11 mouse cellular contexts compared by ENCODE assay signal in genomic region chr9:123941316-123941715, GRCm38 (mm10). TPM values are rescaled to one million over a fixed set of nuclear protein-coding genes. Genes with fewer than 3 reads are reported as not detected.
A peak's percentile ranks its signal among the peaks of the same experiment; 100 is the strongest.
DNase-seq lines count a peak whose midpoint lies in the region; ATAC-seq lines count a peak whose summit lies in the region.
"Had no signal": no experiment of that assay in that cellular context is flagged by ENCODE, and none has a peak within 500 bp of the region (broad histone marks: within the 10 kb centered on the region; RNA-seq: fewer than 3 reads in every experiment).

No protein-coding gene starts in this region.

- no peak overlapping the region for H3K27ac ChIP-seq in kidney, embryonic 14.5 days (ENCODE audit: low read depth, low read length)
- H3K27ac ChIP-seq in liver, embryonic 15.5 days (replicated peaks): peak overlapping the region; percentile 63
- H3K27ac ChIP-seq in intestine, embryonic 15.5 days: no peak overlapping the region

- no peaks in the 10 kb centered on the region for H3K9me3 ChIP-seq in kidney, embryonic 14.5 days (ENCODE audit: control insufficient read depth, low read length)
- no peaks in the 10 kb centered on the region for H3K9me3 ChIP-seq in liver, embryonic 15.5 days (replicated peaks)
- no peaks in the 10 kb centered on the region for H3K9me3 ChIP-seq in intestine, embryonic 15.5 days

- no peak overlapping the region for H3K4me2 ChIP-seq in kidney, embryonic 14.5 days (replicated peaks; ENCODE audit: low read depth, low read length)
- H3K4me2 ChIP-seq in liver, embryonic 15.5 days: no peak overlapping the region
- H3K4me2 ChIP-seq in intestine, embryonic 15.5 days (replicated peaks): no peak overlapping the region

- peak; percentile 18 for DNase-seq in kidney, adult 9 months
- DNase-seq in 416B (ENCODE audit: low read depth): peak; percentile 98
- no peak for DNase-seq in frontal cortex, postnatal 14 days (ENCODE audit: low spot score in 2 of 2)
- DNase-seq in adrenal gland, postnatal 4 days (ENCODE audit: low spot score in 2 of 2): no peak
- DNase-seq: spleen, adult 18-20 months had no signal

- H3K9ac ChIP-seq in kidney, embryonic 14.5 days (ENCODE audit: low read depth, low read length): no peak overlapping the region
- no peak overlapping the region for H3K9ac ChIP-seq in liver, embryonic 15.5 days
- no peak overlapping the region for H3K9ac ChIP-seq in intestine, embryonic 15.5 days

- H3K4me1 ChIP-seq in kidney, embryonic 14.5 days (ENCODE audit: control insufficient read depth, insufficient read depth, low read length): no peaks in the 10 kb centered on the region
- peaks cover 11% of the 10 kb centered on the region; the same call in 1 of the 2 replicates for H3K4me1 ChIP-seq in liver, embryonic 15.5 days (replicated peaks)
- H3K4me1 ChIP-seq in intestine, embryonic 15.5 days (replicated peaks): no peaks in the 10 kb centered on the region

- 81% methylated on average over 2 of the region's 2 CpGs for WGBS in kidney, embryonic 14.5 days
- WGBS in liver, embryonic 15.5 days (ENCODE audit: insufficient replicate concordance): 28% methylated on average over 2 of the region's 2 CpGs
- WGBS in intestine, embryonic 15.5 days: 78% methylated on average over 2 of the region's 2 CpGs

- no peaks in the 10 kb centered on the region for H3K27me3 ChIP-seq in kidney, embryonic 14.5 days (ENCODE audit: control insufficient read depth, insufficient read depth, low read length)
- no peaks in the 10 kb centered on the region for H3K27me3 ChIP-seq in liver, embryonic 15.5 days
- H3K27me3 ChIP-seq in intestine, embryonic 15.5 days (replicated peaks): no peaks in the 10 kb centered on the region

- H3K36me3 ChIP-seq in kidney, embryonic 14.5 days (ENCODE audit: control insufficient read depth, insufficient read depth, low read length): no peaks in the 10 kb centered on the region
- no peaks in the 10 kb centered on the region for H3K36me3 ChIP-seq in liver, embryonic 15.5 days (replicated peaks)
- H3K36me3 ChIP-seq in intestine, embryonic 15.5 days: no peaks in the 10 kb centered on the region

- no peak for ATAC-seq in kidney, embryonic 14.5 days (ENCODE audit: low FRiP score, low TSS enrichment)
- peak; percentile 90 for ATAC-seq in common myeloid progenitor, adult 5-6 weeks (replicated peaks; ENCODE audit: low read depth, poor library complexity, severe bottlenecking)
- peak; percentile 28; the same call in 1 of the 2 replicates for ATAC-seq in liver, embryonic 15.5 days (ENCODE audit: insufficient read depth)
- no peak for ATAC-seq in intestine, embryonic 15.5 days

- H3K4me3 ChIP-seq in kidney, embryonic 14.5 days (ENCODE audit: low read length): no peak overlapping the region
- no peak overlapping the region for H3K4me3 ChIP-seq in liver, embryonic 15.5 days (replicated peaks)
- H3K4me3 ChIP-seq in intestine, embryonic 15.5 days (replicated peaks): no peak overlapping the region

RNA-seq across cellular contexts. Expression of gene Ccr1, which starts 27.2 kb away (rescaled TPM):
- 1.8 and 2.9 TPM in 2 replicates for polyA plus RNA-seq in kidney, embryonic 14.5 days (2014; fragmentation: Nextera tagmentation; extraction: Ambion mirVana)
- 0.59 and 0.87 TPM in 2 replicates for total RNA-seq in common myeloid progenitor, adult 5-6 weeks (2017)
- 3.2 and 3.3 TPM in 2 replicates for polyA plus RNA-seq in liver, embryonic 15.5 days (2015; fragmentation: Nextera tagmentation; extraction: Ambion mirVana)
- 3.3 and 3.7 TPM in 2 replicates for polyA plus RNA-seq in intestine, embryonic 15.5 days (2015; fragmentation: Nextera tagmentation; extraction: Ambion mirVana)
- 1 to 10 TPM; 2.6 to 2.9 TPM for total RNA-seq in adrenal gland, postnatal 4 days (2021)

RNA-seq across cellular contexts. Expression of gene Ccr1l1, which starts 36.9 kb away (rescaled TPM):
- polyA plus RNA-seq in kidney, embryonic 14.5 days (2014; fragmentation: Nextera tagmentation; extraction: Ambion mirVana): not detected in 2 replicates
- not detected in 2 replicates for total RNA-seq in common myeloid progenitor, adult 5-6 weeks (2017)
- polyA plus RNA-seq in liver, embryonic 15.5 days (2015; fragmentation: Nextera tagmentation; extraction: Ambion mirVana): not detected in 2 replicates
- 0.24 TPM in 1 of 2 replicates, not detected in the other for polyA plus RNA-seq in intestine, embryonic 15.5 days (2015; fragmentation: Nextera tagmentation; extraction: Ambion mirVana)
- total RNA-seq in adrenal gland, postnatal 4 days (2021): not detected
- total RNA-seq: layer of hippocampus, postnatal 25 days had no signal
- polyA plus RNA-seq: neural tube, embryonic 11.5 days had no signal

Comparison
In these comparisons a context has a peak if more than half of its experiments do, and no peak if none do; other contexts are left out.
1. DNase-seq: peak in kidney, adult 9 months (single experiment) and 416B (single experiment); none in frontal cortex, postnatal 14 days (0 of 2) and adrenal gland, postnatal 4 days (0 of 2).
2. ATAC-seq: peak in common myeloid progenitor, adult 5-6 weeks (single experiment) and liver, embryonic 15.5 days (single experiment); none in kidney, embryonic 14.5 days (single experiment) and intestine, embryonic 15.5 days (single experiment).